Mouse (Mus musculus): ENCODE results near the gene Gopc.

GRCm38 (mm10) chr10:52384823-52385610 is 3.1 kb upstream of the Gopc start:
- peak; percentile 85 for TF ChIP-seq CTCF (IDR thresholded peaks at IDR 0.05; ENCODE audit: borderline replicate concordance, insufficient read depth, low read depth, low read length)
- TF ChIP-seq POLR2A (IDR thresholded peaks at IDR 0.05; ENCODE audit: borderline replicate concordance, insufficient read depth, low read length): no peak
